Mouse (Mus musculus) ES-E14 (cell line): ENCODE data around the gene Traf3ip2. TPM values are rescaled to one million over a fixed set of nuclear protein-coding genes. Genes with fewer than 3 reads are reported as not detected.
A peak's percentile ranks its signal among the peaks of the same experiment; 100 is the strongest.

Experiments
- DNase-seq: peaks from one replicate; pipeline ENCODE4 v3.0.0-alpha.2; 2013; ENCODE audit warnings: low read depth, low spot score
- H3K27ac ChIP-seq: 2 replicates; pipeline ENCODE4 v1.5.1; 2012; ENCODE audit warnings: low read depth, mild to moderate bottlenecking, low read length, moderate library complexity, mixed read lengths; ENCODE audit not compliant: poor library complexity, insufficient read depth, severe bottlenecking
- H3K36me3 ChIP-seq: 2 replicates; pipeline ENCODE4 v1.6.1; 2012; ENCODE audit warnings: mild to moderate bottlenecking, low read length, moderate library complexity, mixed read lengths; ENCODE audit not compliant: control insufficient read depth, poor library complexity, insufficient read depth, severe bottlenecking
- H3K4me1 ChIP-seq, 2 experiments: fragments of 150-350 bp in 1 of 2; sonication (generic) in 1 of 2; 2 replicates each; pipeline ENCODE4 v1.6.1; 2012; ENCODE audit warnings: low read length in 2 of 2, mild to moderate bottlenecking in 1 of 2, mixed read lengths in 1 of 2; ENCODE audit not compliant: control insufficient read depth in 2 of 2, insufficient read depth in 2 of 2, poor library complexity in 1 of 2
- H3K4me3 ChIP-seq, 2 experiments: fragments of 150-350 bp in 1 of 2; sonication (generic) in 1 of 2; 2 replicates each; pipeline ENCODE4 v1.5.1; 2012; ENCODE audit warnings: low read length in 2 of 2, low read depth in 1 of 2, mild to moderate bottlenecking in 1 of 2, mixed read lengths in 1 of 2; ENCODE audit not compliant: insufficient read depth in 1 of 2, poor library complexity in 1 of 2, severe bottlenecking in 1 of 2
- H3K9ac ChIP-seq: 2 replicates; pipeline ENCODE4 v1.6.1; 2012; ENCODE audit warnings: low read depth, mild to moderate bottlenecking, low read length, mixed read lengths; ENCODE audit not compliant: poor library complexity, insufficient read depth, severe bottlenecking
- H3K9me3 ChIP-seq: fragments of 150-350 bp; sonication (generic); 2 replicates; pipeline ENCODE4 v1.6.1; 2012; ENCODE audit warnings: low read depth, mild to moderate bottlenecking, low read length; ENCODE audit not compliant: control insufficient read depth, insufficient read depth
- CHD2 ChIP-seq: IDR thresholded peaks from 2 replicates; pipeline ENCODE4 v1.6.1; 2014; ENCODE audit warnings: mild to moderate bottlenecking, low read depth, low read length, inconsistent platforms
- HCFC1 ChIP-seq: IDR thresholded peaks from 2 replicates; pipeline ENCODE4 v1.6.1; 2012; ENCODE audit warnings: low read length, inconsistent platforms, borderline replicate concordance; ENCODE audit not compliant: insufficient read depth
- MAFK ChIP-seq: IDR thresholded peaks from 2 replicates; pipeline ENCODE4 v1.6.1; 2014; ENCODE audit warnings: mild to moderate bottlenecking, low read depth, low read length, inconsistent platforms; ENCODE audit not compliant: insufficient read depth
- ZC3H11A ChIP-seq: IDR thresholded peaks from 2 replicates; pipeline ENCODE4 v1.6.1; 2012; ENCODE audit warnings: low read depth, mild to moderate bottlenecking, inconsistent platforms, low read length, borderline replicate concordance
- ZNF384 ChIP-seq: IDR thresholded peaks from 2 replicates; pipeline ENCODE4 v1.6.1; 2012; ENCODE audit warnings: low read depth, low read length, inconsistent platforms
- in situ Hi-C, 2 experiments: fragments of 600-800 bp; cut with MboI; formaldehyde crosslinking; loops; one replicate each; pipeline ENCODE4 v1.15.1; 2025; ENCODE audit warnings: low sequenced_read_pairs in 2 of 2, inconsistent platforms in 1 of 2; ENCODE audit not compliant: unreplicated experiment in 2 of 2
- total RNA-seq: library from RNA; depleted of rRNA; stranded (reverse); fragments of 300-350 nt; gene quantifications from 2 replicates; pipeline ENCODE4 v1.2.3, GENCODE M21; 2012

Gene Traf3ip2
- total RNA-seq, 1 experiment, result 9.2 TPM

- DNase-seq, result no peak
- TF ChIP-seq ZC3H11A, result no peak
- TF ChIP-seq CHD2, result no peak
- TF ChIP-seq ZNF384, result no peak
- TF ChIP-seq MAFK, result no peak
- TF ChIP-seq HCFC1, result no peak
- Histone ChIP-seq H3K9me3 (no peaks in the 10 kb centered on the region), H3K9ac (no peak overlapping the region), H3K27ac (no peak overlapping the region), H3K36me3 (peaks cover 5% of the 10 kb centered on the region; the same call in 1 of the 2 replicates), H3K4me3 (no peak overlapping the region), H3K4me1 (peaks cover 20 to 21% of the 10 kb centered on the region in 2 experiments)
- in situ Hi-C loops, result no loop called here
Measured at GRCm38 (mm10) chr10:39614676-39615075, 1.9 kb downstream of the Traf3ip2 start.

GRCm38 (mm10) chr10:39615531-39616229 is 2.9 kb downstream of the Traf3ip2 start:
- H3K4me1 ChIP-seq, result peaks cover 17 to 20% of the 10 kb centered on the region in 2 experiments
- no peak overlapping the region for H3K4me3 ChIP-seq
- in situ Hi-C loops, result no loop called here

GRCm38 (mm10) chr10:39616230-39616590 is 3.5 kb downstream of the Traf3ip2 start:
- no peak for DNase-seq
- in situ Hi-C loops, result no loop called here
- Histone ChIP-seq H3K4me3 (no peak overlapping the region), H3K27ac (no peak overlapping the region), H3K4me1 (peaks cover 15 to 20% of the 10 kb centered on the region in 2 experiments), H3K36me3 (peaks cover 5% of the 10 kb centered on the region; the same call in 1 of the 2 replicates), H3K9me3 (no peaks in the 10 kb centered on the region), H3K9ac (0 out of 2 replicates have a peak overlapping the region, but pooled peaks have one; percentile 4)
- no peak for TF ChIP-seq ZNF384
- no peak for TF ChIP-seq CHD2
- TF ChIP-seq ZC3H11A, result no peak

More at GRCm38 (mm10) chr10:39615531-39616229, 2.9 kb downstream of the Traf3ip2 start:
- TF ChIP-seq MAFK, result no peak
- Histone ChIP-seq H3K9ac (no peak overlapping the region), H3K36me3 (peaks cover 5% of the 10 kb centered on the region; the same call in 1 of the 2 replicates), H3K27ac (no peak overlapping the region), H3K9me3 (no peaks in the 10 kb centered on the region)
- DNase-seq, result no peak

GRCm38 (mm10) chr10:39616626-39617025 is 3.9 kb downstream of the Traf3ip2 start:
- Histone ChIP-seq H3K36me3 (peaks cover 5% of the 10 kb centered on the region; the same call in 1 of the 2 replicates), H3K9ac (0 out of 2 replicates have a peak overlapping the region, but pooled peaks have one; percentile 4), H3K4me1 (peaks cover 15 to 20% of the 10 kb centered on the region in 2 experiments), H3K4me3 (no peak overlapping the region), H3K9me3 (no peaks in the 10 kb centered on the region), H3K27ac (no peak overlapping the region)
- DNase-seq, result no peak
- TF ChIP-seq CHD2, result no peak
- no peak for TF ChIP-seq ZC3H11A
- no peak for TF ChIP-seq MAFK
- TF ChIP-seq HCFC1, result no peak
- TF ChIP-seq ZNF384, result no peak
- in situ Hi-C loops, result no loop called here

DNA sequence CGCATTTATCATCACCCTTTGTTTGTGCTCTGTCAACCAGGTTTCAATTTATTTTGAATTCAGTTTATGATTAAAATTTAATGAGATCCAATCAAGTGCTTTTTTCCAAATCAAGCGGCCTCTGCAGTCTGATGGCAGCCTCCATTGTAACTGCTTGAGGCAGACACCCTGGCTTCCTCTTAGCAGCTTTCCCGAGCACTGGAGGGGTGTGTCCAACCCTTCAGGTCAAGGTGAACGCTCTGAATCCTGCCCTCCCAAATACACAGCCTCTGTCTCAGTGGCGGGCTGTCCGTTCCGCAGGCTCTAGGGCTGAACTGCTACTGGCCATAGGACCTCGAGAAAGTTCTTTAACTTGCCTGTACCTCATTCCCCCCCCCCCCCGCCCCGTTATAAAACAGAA is 5.7 kb downstream of the Traf3ip2 start:
- Histone ChIP-seq H3K9me3 (no peaks in the 10 kb centered on the region), H3K27ac (no peak overlapping the region), H3K4me3 (0 out of 4 replicates have a peak overlapping the region, but pooled peaks of 1 of the 2 experiments have one; percentile 8), H3K36me3 (peaks cover 5% of the 10 kb centered on the region; the same call in 1 of the 2 replicates), H3K9ac (0 out of 2 replicates have a peak overlapping the region, but pooled peaks have one; percentile 2), H3K4me1 (peaks cover 14 to 20% of the 10 kb centered on the region in 2 experiments)
- in situ Hi-C loops, result no loop called here
- no peak for DNase-seq
- TF ChIP-seq ZNF384 (no peak), HCFC1 (no peak), CHD2 (no peak), ZC3H11A (no peak), MAFK (no peak)
